Mouse (Mus musculus) forebrain, embryonic 15.5 days (tissue): ENCODE measurements around the gene Sp3. TPM values are rescaled to one million over a fixed set of nuclear protein-coding genes. Genes with fewer than 3 reads are reported as not detected.
"Not testable (repeated sequence)": the region's sequence is repeated elsewhere in the genome, so short reads cannot be mapped to it uniquely, and the experiment has no call there.

Experiments used
- ATAC-seq: fragments of 200-750 bp; cut with Nextera tagmentation; replicated peaks from 2 replicates; pipeline ENCODE4 v1.8.0; 2017; ENCODE audit warnings: mild to moderate bottlenecking, moderate TSS enrichment, moderate library complexity
- H3K27ac ChIP-seq: fragments of 300-500 bp; sonication (generic); replicated peaks from 2 replicates; pipeline ENCODE4 v1.5.1; 2015; ENCODE audit warnings: mild to moderate bottlenecking, inconsistent platforms
- H3K27me3 ChIP-seq: fragments of 300-500 bp; sonication (generic); 2 replicates; pipeline ENCODE4 v1.6.1; 2015; ENCODE audit warnings: inconsistent platforms
- H3K36me3 ChIP-seq: fragments of 300-500 bp; sonication (generic); 2 replicates; pipeline ENCODE4 v1.6.1; 2015; ENCODE audit warnings: mild to moderate bottlenecking, inconsistent platforms
- H3K4me1 ChIP-seq: fragments of 300-500 bp; sonication (generic); 2 replicates; pipeline ENCODE4 v1.6.1; 2015; ENCODE audit warnings: inconsistent platforms
- H3K4me2 ChIP-seq: fragments of 300-500 bp; sonication (generic); replicated peaks from 2 replicates; pipeline ENCODE4 v1.6.1; 2015; ENCODE audit warnings: mild to moderate bottlenecking, inconsistent platforms
- H3K4me3 ChIP-seq: fragments of 300-500 bp; sonication (generic); 2 replicates; pipeline ENCODE4 v1.5.1; 2015; ENCODE audit warnings: mild to moderate bottlenecking, inconsistent platforms
- H3K9ac ChIP-seq: fragments of 300-500 bp; sonication (generic); replicated peaks from 2 replicates; pipeline ENCODE4 v1.6.1; 2015; ENCODE audit warnings: mild to moderate bottlenecking, inconsistent platforms
- H3K9me3 ChIP-seq: fragments of 300-500 bp; sonication (generic); 2 replicates; pipeline ENCODE4 v1.6.1; 2016; ENCODE audit warnings: inconsistent platforms
- WGBS: fragments of 180-500 bp; shearing (Covaris S2); methylation state at CpG from one replicate; pipeline ENCODE4 v1.1.7; 2015; ENCODE audit warnings: mixed read lengths; 5-methylcytosine and 5-hydroxymethylcytosine counted together
- microRNA-seq: library from miRNA; unstranded; fragments of <30 nt; microRNA quantifications from one replicate; pipeline ENCODE4, GENCODE M21; 2016
- polyA plus RNA-seq: library from polyadenylated mRNA; unstranded; fragments of >200 nt; fragmentation: Nextera tagmentation; extraction: Ambion mirVana; gene quantifications from 2 replicates; pipeline ENCODE4 v1.2.1, GENCODE M21; 2015

Sp3 gene
- polyA plus RNA-seq, 1 experiment from 2014 or later = 61.4 TPM

- Histone ChIP-seq H3K4me3 (no peak overlapping the region), H3K9ac (no peak overlapping the region), H3K36me3 (no peaks in the 10 kb centered on the region), H3K27ac (no peak overlapping the region), H3K9me3 (no peaks in the 10 kb centered on the region), H3K27me3 (no peaks in the 10 kb centered on the region), H3K4me2 (no peak overlapping the region), H3K4me1 (peaks cover 22% of the 10 kb centered on the region)
- ATAC-seq = no peak
- 90% methylated on average over 9 of the region's 9 CpGs for WGBS
Measured at GRCm38 (mm10) chr2:72911527-72911926, 68.7 kb downstream of the Sp3 start.

- Histone ChIP-seq H3K4me1 (peaks cover 22% of the 10 kb centered on the region), H3K27me3 (no peaks in the 10 kb centered on the region), H3K4me2 (no peak overlapping the region), H3K9me3 (no peaks in the 10 kb centered on the region), H3K4me3 (no peak overlapping the region), H3K9ac (no peak overlapping the region), H3K27ac (no peak overlapping the region), H3K36me3 (no peaks in the 10 kb centered on the region)
- WGBS = 79% methylated on average over 4 of the region's 4 CpGs
- no peak for ATAC-seq
Measured at GRCm38 (mm10) chr2:72909046-72909445, 71.2 kb downstream of the Sp3 start.

- H3K4me2 ChIP-seq = no peak overlapping the region
- H3K27ac ChIP-seq = no peak overlapping the region
Measured at GRCm38 (mm10) chr2:72908191-72908910, 71.9 kb downstream of the Sp3 start.

GRCm38 (mm10) chr2:72906745-72907144 is 73.5 kb downstream of the Sp3 start:
- ATAC-seq = no peak
- 45% methylated on average over 8 of the region's 8 CpGs for WGBS
- Histone ChIP-seq H3K9ac (no peak overlapping the region), H3K9me3 (no peaks in the 10 kb centered on the region), H3K36me3 (no peaks in the 10 kb centered on the region), H3K27me3 (no peaks in the 10 kb centered on the region), H3K4me1 (peaks cover 4% of the 10 kb centered on the region; the same call in 1 of the 2 replicates), H3K4me3 (no peak overlapping the region), H3K4me2 (no peak overlapping the region), H3K27ac (no peak overlapping the region)

More at GRCm38 (mm10) chr2:72908191-72908910, 71.9 kb downstream of the Sp3 start:
- Histone ChIP-seq H3K4me3 (no peak overlapping the region), H3K36me3 (no peaks in the 10 kb centered on the region), H3K27me3 (no peaks in the 10 kb centered on the region), H3K9me3 (no peaks in the 10 kb centered on the region), H3K9ac (no peak overlapping the region), H3K4me1 (peaks cover 20% of the 10 kb centered on the region)
- 88% methylated on average over 20 of the region's 20 CpGs for WGBS
- no peak for ATAC-seq

GRCm38 (mm10) chr2:72902816-72903680 is 77.2 kb downstream of the Sp3 start:
- ATAC-seq, H3K9ac ChIP-seq, H3K9me3 ChIP-seq, H3K27me3 ChIP-seq, H3K27ac ChIP-seq, H3K36me3 ChIP-seq, H3K4me3 ChIP-seq, H3K4me2 ChIP-seq, H3K4me1 ChIP-seq: not testable (repeated sequence)
- 88% methylated on average over 16 of the region's 16 CpGs for WGBS

- Histone ChIP-seq H3K4me3 (no peak overlapping the region), H3K36me3 (no peaks in the 10 kb centered on the region), H3K9me3 (no peaks in the 10 kb centered on the region), H3K27me3 (no peaks in the 10 kb centered on the region), H3K4me2 (no peak overlapping the region), H3K9ac (no peak overlapping the region), H3K27ac (no peak overlapping the region), H3K4me1 (no peaks in the 10 kb centered on the region)
- 95% methylated on average over 2 of the region's 2 CpGs for WGBS
- ATAC-seq = no peak
Measured at GRCm38 (mm10) chr2:72898782-72899305, 81.4 kb downstream of the Sp3 start.

GRCm38 (mm10) chr2:72898094-72898781 is 82.0 kb downstream of the Sp3 start:
- no peak overlapping the region for H3K4me3 ChIP-seq
- 70% methylated on average over 3 of the region's 3 CpGs for WGBS
- no peak for ATAC-seq

GRCm38 (mm10) chr2:72889806-72890205 is 90.4 kb downstream of the Sp3 start:
- no peak overlapping the region for H3K4me2 ChIP-seq
- no peaks in the 10 kb centered on the region for H3K27me3 ChIP-seq
- H3K36me3 ChIP-seq = no peaks in the 10 kb centered on the region
- H3K4me1 ChIP-seq = no peaks in the 10 kb centered on the region
- H3K27ac ChIP-seq = no peak overlapping the region
- H3K4me3 ChIP-seq = no peak overlapping the region
- ATAC-seq = no peak
- no peak overlapping the region for H3K9ac ChIP-seq
- H3K9me3 ChIP-seq = no peaks in the 10 kb centered on the region

More at GRCm38 (mm10) chr2:72898094-72898781, 82.0 kb downstream of the Sp3 start:
- no peaks in the 10 kb centered on the region for H3K36me3 ChIP-seq
- no peak overlapping the region for H3K9ac ChIP-seq
- no peaks in the 10 kb centered on the region for H3K27me3 ChIP-seq
- H3K9me3 ChIP-seq = no peaks in the 10 kb centered on the region
- no peaks in the 10 kb centered on the region for H3K4me1 ChIP-seq
- H3K4me2 ChIP-seq = no peak overlapping the region
- no peak overlapping the region for H3K27ac ChIP-seq

Small RNAs within 50 kb of the gene (microRNA-seq; reads per million reads assigned to microRNA genes)
- not detected for gene Gm25960

Other genes starting within 250 kb of the Sp3 start
- gene Gm11084, start 6.3 kb upstream of the Sp3 start, polyA plus RNA-seq = not detected in 2 replicates
- 97.2 and 99.5 TPM in 2 replicates for gene Ola1, start 238.5 kb upstream of the Sp3 start, polyA plus RNA-seq